Mouse (Mus musculus) kidney, postnatal 4 days (tissue): ENCODE data around the gene Klhl9.
"Not testable (repeated sequence)": the region's sequence is repeated elsewhere in the genome, so short reads cannot be mapped to it uniquely, and the experiment has no call there.

Experiments used
- DNase-seq, 2 experiments: peaks; one replicate each; pipeline ENCODE4 v3.0.0; 2021; ENCODE audit warnings: mixed read lengths in 2 of 2

Gene Klhl9

GRCm38 (mm10) chr4:88721791-88722721, at the start of gene Klhl9, which contains the start of gene Gm26566:
TSS of gene Klhl9 (minus strand) at chr4:88722465.
TSS of gene Gm26566 (plus strand) at chr4:88721805.
- DNase-seq, result peak; percentile 94 to 96

GRCm38 (mm10) chr4:88763384-88764018, 41.2 kb upstream of the Klhl9 start:
- peak; percentile 55 to 78 for DNase-seq

DNA sequence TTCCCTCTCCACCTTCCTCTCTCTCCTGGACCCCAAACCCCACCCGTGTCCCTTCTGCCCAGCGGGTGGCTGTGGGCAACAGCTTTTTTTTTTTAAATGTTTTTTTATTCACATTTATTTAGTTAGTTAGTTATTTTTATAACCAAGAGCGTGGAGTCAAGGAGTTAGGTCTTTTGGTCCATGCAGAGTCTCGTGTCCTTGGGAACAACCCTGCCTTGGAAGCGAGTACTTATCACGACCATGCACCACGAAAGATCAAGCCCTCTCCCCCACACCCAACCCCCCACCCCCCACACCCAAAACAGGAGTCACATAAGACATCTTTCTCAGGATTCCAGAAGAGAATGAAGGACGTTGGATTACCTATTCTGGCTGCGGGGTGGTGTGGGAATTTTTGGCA, 40.1 kb upstream of the Klhl9 start:
- DNase-seq, result peak in 1 of 2 experiments; percentile 22

- peak; percentile 67 to 74 for DNase-seq
These were observed 39.5 kb upstream of the Klhl9 start for GRCm38 (mm10) chr4:88761776-88762175.

GRCm38 (mm10) chr4:88760431-88760830, 38.2 kb upstream of the Klhl9 start:
- peak; percentile 80 to 89 for DNase-seq

DNA sequence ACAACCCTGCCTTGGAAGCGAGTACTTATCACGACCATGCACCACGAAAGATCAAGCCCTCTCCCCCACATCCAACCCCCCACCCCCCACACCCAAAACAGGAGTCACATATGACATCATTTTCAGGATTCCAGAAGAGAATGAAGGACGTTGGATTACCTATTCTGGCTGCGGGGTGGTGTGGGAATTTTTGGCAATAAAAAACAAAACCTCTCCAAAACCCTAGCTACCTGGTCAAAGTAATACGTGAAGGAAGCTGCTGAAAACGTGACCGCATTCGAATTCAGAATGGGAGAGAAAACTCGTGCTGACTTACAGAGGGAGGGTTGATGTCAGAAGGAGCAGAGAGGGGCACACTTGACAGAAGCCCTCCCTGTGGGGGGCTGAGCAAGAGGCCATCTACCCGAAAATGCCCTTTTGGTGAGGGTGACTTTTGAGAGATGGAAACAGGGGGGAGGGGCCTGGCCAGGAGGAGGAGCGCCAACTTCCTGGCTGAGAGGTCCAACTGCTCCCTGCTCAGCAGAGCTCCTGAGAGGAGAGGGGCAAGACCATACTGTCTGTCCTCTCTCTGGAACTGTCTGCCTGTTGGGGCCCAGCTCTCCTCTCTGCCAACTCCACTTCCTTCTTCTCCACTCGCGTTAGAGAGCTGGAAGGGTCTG, 37.5 kb upstream of the Klhl9 start, which contains the start of gene Gm13283:
TSS of gene Gm13283 (plus strand) at position 510 of the 659 bp plus-strand sequence.
- DNase-seq, result peak; percentile 44 to 61

GRCm38 (mm10) chr4:88758751-88759150, 36.5 kb upstream of the Klhl9 start:
- DNase-seq, result not testable (repeated sequence)

GRCm38 (mm10) chr4:88757628-88758031, 35.4 kb upstream of the Klhl9 start:
- DNase-seq, result peak; percentile 87 to 91

DNA sequence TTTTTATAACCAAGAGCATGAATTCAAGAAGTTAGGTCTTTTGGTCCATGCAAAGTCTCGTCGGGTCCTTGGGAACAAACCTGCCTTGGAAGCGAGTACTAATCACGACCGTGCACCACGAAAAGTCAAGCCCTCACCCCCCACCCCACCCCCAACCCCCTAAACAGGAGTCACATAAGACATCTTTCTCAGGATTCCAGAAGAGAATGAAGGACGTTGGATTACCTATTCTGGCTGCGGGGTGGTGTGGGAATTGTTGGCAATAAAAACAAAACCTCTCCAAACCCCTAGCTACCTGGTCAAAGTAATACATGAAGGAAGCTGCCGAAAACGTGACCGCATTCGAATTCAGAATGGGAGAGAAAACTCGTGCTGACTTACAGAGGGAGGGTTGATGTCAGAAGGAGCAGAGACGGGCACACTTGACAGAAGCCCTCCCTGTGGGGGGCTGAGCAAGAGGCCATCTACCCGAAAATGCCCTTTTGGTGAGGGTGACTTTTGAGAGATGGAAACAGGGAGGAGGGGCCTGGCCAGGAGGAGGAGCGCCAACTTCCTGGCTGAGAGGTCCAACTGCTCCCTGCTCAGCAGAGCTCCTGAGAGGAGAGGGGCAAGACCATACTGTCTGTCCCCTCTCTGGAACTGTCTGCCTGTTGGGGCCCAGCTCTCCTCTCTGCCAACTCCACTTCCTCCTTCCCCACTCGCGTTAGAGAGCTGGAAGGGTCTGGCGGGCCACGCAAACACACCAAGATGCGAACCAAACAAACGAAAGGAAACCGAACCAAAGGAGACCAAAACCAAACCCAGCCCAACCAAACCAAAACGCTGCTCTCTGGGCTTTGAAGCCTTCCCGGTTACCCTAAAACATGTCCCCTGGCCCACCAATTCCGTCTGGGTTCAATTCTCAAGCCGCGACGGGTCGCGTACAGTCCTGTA, 34.6 kb upstream of the Klhl9 start:
- peak in 1 of 2 experiments; percentile 27 for DNase-seq

GRCm38 (mm10) chr4:88754818-88755340, 32.6 kb upstream of the Klhl9 start, which contains the start of gene Gm13271:
TSS of gene Gm13271 (plus strand) at chr4:88754868.
- DNase-seq, result peak; percentile 59 to 61

DNA sequence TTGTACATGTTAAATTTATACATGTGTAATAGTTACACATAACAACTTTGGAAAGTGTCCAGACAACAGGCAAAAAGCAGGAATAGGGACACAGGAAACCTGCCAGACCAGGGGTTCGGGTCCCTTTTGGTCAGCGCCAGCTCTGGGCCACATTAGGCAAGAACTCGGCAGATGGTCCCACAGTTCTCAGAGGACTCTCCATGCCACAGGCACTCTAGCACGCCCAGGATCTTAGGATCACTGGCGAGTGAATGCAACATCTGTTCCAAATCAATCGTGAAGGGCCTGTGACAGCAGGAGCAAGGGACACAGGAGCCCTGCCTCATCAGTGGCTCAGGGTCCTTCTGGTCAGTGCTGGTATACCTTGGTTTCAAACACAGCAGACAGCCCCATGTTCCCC, 27.7 kb upstream of the Klhl9 start:
- no peak for DNase-seq

GRCm38 (mm10) chr4:88744207-88744606, 21.9 kb upstream of the Klhl9 start:
- no peak for DNase-seq

DNA sequence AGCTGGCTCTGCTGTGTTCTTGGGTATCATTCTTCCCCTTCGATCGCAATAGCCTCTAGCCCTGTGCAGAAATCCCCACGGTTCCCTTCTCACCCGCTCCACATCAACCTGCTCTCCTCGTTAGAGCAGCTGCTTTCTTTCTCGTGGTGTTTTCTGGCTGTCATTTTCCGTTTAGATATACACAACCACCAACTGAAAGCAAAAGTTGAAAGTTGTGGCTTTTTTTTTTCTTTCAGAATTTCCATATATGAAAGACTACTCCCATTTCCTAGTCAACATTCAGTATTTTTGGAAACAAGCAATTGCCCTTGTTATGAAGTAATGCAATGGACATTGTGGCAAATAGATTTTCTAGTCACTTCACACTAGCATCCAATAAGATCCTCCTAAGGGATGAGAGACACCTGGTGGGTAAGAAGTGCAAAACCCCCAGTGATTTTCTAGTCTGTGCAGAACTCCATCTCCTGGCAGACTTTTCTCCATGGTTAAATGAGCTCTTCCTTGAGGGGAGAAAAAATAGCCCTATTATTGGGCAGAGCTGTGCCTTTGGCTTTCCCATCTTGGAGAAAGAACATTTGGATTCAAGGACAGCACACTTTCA, 20.6 kb upstream of the Klhl9 start:
- no peak for DNase-seq

GRCm38 (mm10) chr4:88741426-88741825, 19.2 kb upstream of the Klhl9 start:
- no peak for DNase-seq

- no peak for DNase-seq
These were observed 16.8 kb upstream of the Klhl9 start for GRCm38 (mm10) chr4:88739036-88739435.

DNA sequence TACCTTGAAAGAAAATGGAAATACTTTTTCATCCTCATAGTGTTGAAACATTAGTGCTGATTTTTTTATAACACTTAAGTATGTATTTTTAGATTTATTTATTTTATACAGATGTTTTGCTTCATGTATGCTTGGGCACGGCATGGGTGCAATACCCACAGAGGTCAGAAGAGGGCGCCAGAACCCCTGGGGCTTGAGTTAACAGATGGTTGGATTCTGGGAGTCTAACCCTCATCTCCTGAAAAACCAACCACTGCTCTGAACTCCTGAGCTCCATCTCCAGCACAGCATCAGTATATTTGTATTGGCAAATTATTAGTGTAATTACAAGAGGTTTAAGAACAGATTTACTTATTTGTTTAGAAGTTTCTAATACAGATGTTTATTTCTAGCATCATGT, 16.2 kb upstream of the Klhl9 start:
- peak; percentile 85 to 87 for DNase-seq

DNA sequence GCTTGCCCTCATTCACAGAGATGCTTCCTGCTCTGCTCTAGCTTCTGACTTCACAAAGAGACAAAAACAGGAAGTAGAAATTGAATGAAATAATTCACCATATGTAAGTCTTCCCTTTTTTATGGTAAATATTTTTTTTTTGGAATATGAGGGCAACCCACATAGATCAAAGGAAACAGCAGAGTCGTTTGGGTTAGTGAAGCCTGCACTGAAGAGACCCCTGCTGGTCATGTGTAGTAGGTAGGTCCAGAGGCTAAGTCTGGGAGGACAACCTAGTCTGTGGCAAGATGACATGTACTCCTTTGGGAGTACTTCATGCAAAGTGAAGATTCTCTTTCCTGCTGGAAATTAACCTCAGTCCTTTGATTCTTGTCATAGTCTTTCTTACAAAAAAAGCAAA, 5.1 kb upstream of the Klhl9 start:
- DNase-seq, result peak; percentile 45 to 70

DNA sequence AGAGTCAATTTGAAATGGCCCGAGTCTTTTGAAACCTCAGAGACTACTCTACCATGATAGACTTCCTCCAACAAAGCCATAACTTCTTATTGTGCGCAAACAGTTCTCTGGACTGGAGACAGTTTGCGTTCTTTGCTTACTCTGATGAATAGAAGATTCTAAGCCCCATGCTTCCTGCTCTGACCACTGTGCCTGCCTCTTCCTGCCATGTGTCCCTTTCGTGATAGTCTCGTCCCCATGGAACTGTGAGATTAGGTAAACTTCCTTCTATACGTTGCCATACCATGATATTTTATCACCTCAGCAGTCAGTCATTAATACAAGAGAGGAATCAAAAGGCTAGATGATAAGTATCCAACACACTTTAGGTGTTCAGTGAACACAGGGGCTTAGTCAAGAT, 4.5 kb upstream of the Klhl9 start:
- no peak for DNase-seq

DNA sequence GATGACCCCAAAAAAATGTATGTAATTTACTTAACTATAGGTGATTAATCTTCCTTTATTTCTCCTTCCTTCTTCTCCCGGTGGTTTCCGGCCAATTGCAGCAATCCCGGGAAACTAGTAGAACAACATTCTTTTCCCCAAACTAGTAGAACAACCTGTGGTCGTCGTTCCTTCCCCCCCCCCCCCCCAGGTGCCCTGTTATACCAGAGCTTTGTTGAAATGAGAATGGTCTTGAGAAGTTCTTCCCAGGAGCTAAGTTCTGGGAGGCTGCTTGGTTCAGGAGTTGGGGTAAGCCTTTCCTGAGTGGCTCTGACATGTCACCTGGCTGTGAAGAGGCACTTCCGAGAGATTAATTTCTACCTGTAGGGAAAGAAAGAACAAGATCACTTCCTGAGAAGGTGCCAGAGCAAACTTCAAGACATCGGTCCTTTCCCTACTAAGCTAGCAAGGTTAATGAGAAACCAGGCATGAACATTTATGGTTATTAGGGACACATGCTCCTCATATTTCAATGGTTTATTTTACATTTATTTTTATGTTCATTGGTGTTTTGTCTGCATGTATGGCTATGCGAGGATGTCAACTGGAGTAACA, 1.3 kb upstream of the Klhl9 start:
- no peak for DNase-seq

DNA sequence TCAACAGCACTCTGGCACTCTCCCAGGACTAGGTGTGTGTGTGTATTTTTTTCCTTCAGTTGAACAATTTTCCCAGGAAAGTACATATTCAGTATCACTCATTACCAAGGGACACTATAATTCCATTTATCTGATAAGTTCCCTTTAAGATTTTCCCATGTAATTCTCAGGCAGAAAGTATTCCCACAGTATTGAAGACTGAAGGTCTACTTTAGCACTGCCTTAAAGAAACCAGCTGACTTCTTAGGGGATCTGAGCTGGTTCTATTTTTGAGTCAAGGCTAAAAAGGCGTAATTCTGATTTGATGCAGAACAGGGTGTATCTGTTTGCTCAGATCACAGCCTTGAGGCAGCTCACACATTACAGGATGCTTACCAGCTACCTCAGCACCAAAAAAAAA, 3.5 kb downstream of the Klhl9 start:
- no peak for DNase-seq

DNA sequence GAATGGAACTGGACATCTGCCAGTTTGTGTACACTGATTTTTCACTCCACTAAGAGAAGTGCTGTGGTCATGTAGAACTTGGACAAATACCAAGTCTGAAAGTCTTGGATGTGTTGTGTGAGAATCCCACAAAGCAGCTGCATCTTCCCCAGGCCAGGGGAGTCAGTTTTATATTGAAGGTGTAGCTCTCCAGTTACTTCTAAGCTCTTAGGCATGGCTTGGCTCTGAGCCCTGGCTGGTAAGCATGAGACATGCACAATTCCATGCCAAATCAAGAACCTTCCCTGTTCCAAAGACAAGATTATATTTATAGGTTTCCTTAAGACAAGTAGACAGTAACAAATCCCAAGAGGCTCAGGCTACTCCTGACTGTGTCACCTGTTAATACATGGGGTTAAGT, 7.2 kb downstream of the Klhl9 start:
- DNase-seq, result no peak
